Mouse (Mus musculus): ENCODE data around the gene Aurka. TPM values are rescaled to one million over a fixed set of nuclear protein-coding genes. Genes with fewer than 3 reads are reported as not detected.

Aurka gene
- total and polyA plus RNA-seq, 3 experiments: 0.42 to 0.53 (median 0.45) TPM

- intact Hi-C loops (cut with DNase I): no loop called here
- no peak for DNase-seq
Measured at GRCm38 (mm10) chr2:172412454-172412853, 42.1 kb upstream of the Aurka start.

GRCm38 (mm10) chr2:172411091-172411490 is 40.8 kb upstream of the Aurka start:
- H3K9ac ChIP-seq (ENCODE audit: low read depth, low read length): no peak overlapping the region
- no peak overlapping the region for H3K4me3 ChIP-seq
- TF ChIP-seq EP300 (IDR thresholded peaks at IDR 0.05; ENCODE audit: insufficient read depth, low read depth, low read length) (no peak), POLR2A (IDR thresholded peaks at IDR 0.05; ENCODE audit: insufficient read depth, low read depth, low read length) (no peak), CTCF (IDR thresholded peaks at IDR 0.05) (no peak)
- H3K79me2 ChIP-seq (replicated peaks; ENCODE audit: control insufficient read depth, insufficient read depth, low read length): no peaks in the 10 kb centered on the region
- DNase-seq: no peak
- no peaks in the 10 kb centered on the region for H3K36me3 ChIP-seq (ENCODE audit: control insufficient read depth, insufficient read depth, low read length)
- H3K27me3 ChIP-seq (ENCODE audit: control insufficient read depth, insufficient read depth, low read length): no peaks in the 10 kb centered on the region
- intact Hi-C loops (cut with DNase I): no loop called here
- WGBS: 72% methylated on average over 11 of the region's 11 CpGs
- no peaks in the 10 kb centered on the region for H3K4me1 ChIP-seq (ENCODE audit: control insufficient read depth, insufficient read depth, low read length)
- no peak overlapping the region for H3K27ac ChIP-seq

More at GRCm38 (mm10) chr2:172412454-172412853, 42.1 kb upstream of the Aurka start:
- H3K27me3 ChIP-seq (ENCODE audit: control insufficient read depth, insufficient read depth, low read length): no peaks in the 10 kb centered on the region
- no peaks in the 10 kb centered on the region for H3K4me1 ChIP-seq (ENCODE audit: control insufficient read depth, insufficient read depth, low read length)
- H3K36me3 ChIP-seq (ENCODE audit: control insufficient read depth, insufficient read depth, low read length): no peaks in the 10 kb centered on the region
- no peaks in the 10 kb centered on the region for H3K79me2 ChIP-seq (replicated peaks; ENCODE audit: control insufficient read depth, insufficient read depth, low read length)
- no peak for TF ChIP-seq EP300 (IDR thresholded peaks at IDR 0.05; ENCODE audit: insufficient read depth, low read depth, low read length)
- no peak for TF ChIP-seq POLR2A (IDR thresholded peaks at IDR 0.05; ENCODE audit: insufficient read depth, low read depth, low read length)
- no peak for TF ChIP-seq CTCF (IDR thresholded peaks at IDR 0.05)
- 7% methylated on average over 9 of the region's 9 CpGs for WGBS
- H3K9ac ChIP-seq (ENCODE audit: low read depth, low read length): peak overlapping the region; percentile 24; the same call in 1 of the 2 replicates
- H3K4me3 ChIP-seq: no peak overlapping the region
- H3K27ac ChIP-seq: no peak overlapping the region

- TF ChIP-seq EP300 (IDR thresholded peaks at IDR 0.05; ENCODE audit: insufficient read depth, low read depth, low read length): no peak
- TF ChIP-seq CTCF (IDR thresholded peaks at IDR 0.05): no peak
- Histone ChIP-seq H3K27ac (no peak overlapping the region), H3K4me1 (ENCODE audit: control insufficient read depth, insufficient read depth, low read length) (no peaks in the 10 kb centered on the region), H3K27me3 (ENCODE audit: control insufficient read depth, insufficient read depth, low read length) (no peaks in the 10 kb centered on the region), H3K36me3 (ENCODE audit: control insufficient read depth, insufficient read depth, low read length) (no peaks in the 10 kb centered on the region), H3K9ac (ENCODE audit: low read depth, low read length) (no peak overlapping the region), H3K79me2 (replicated peaks; ENCODE audit: control insufficient read depth, insufficient read depth, low read length) (no peaks in the 10 kb centered on the region), H3K4me3 (no peak overlapping the region)
- no peak for DNase-seq
- intact Hi-C loops (cut with DNase I): no loop called here
- 65% methylated on average over 2 of the region's 2 CpGs for WGBS
Measured at GRCm38 (mm10) chr2:172410686-172411085, 40.4 kb upstream of the Aurka start.

- H3K27ac ChIP-seq: no peak overlapping the region
- no peak for TF ChIP-seq CTCF (IDR thresholded peaks at IDR 0.05)
- TF ChIP-seq EP300 (IDR thresholded peaks at IDR 0.05; ENCODE audit: insufficient read depth, low read depth, low read length): no peak
- no peak for TF ChIP-seq POLR2A (IDR thresholded peaks at IDR 0.05; ENCODE audit: insufficient read depth, low read depth, low read length)
- 72% methylated on average over 2 of the region's 2 CpGs for WGBS
- no peaks in the 10 kb centered on the region for H3K79me2 ChIP-seq (replicated peaks; ENCODE audit: control insufficient read depth, insufficient read depth, low read length)
- no peak overlapping the region for H3K9ac ChIP-seq (ENCODE audit: low read depth, low read length)
- no peaks in the 10 kb centered on the region for H3K4me1 ChIP-seq (ENCODE audit: control insufficient read depth, insufficient read depth, low read length)
- H3K36me3 ChIP-seq (ENCODE audit: control insufficient read depth, insufficient read depth, low read length): no peaks in the 10 kb centered on the region
- H3K27me3 ChIP-seq (ENCODE audit: control insufficient read depth, insufficient read depth, low read length): no peaks in the 10 kb centered on the region
- no peak overlapping the region for H3K4me3 ChIP-seq
- no peak for DNase-seq
- intact Hi-C loops (cut with DNase I): no loop called here
Measured at GRCm38 (mm10) chr2:172407499-172407898, 37.2 kb upstream of the Aurka start.

GRCm38 (mm10) chr2:172406173-172406572 is 35.8 kb upstream of the Aurka start:
- Histone ChIP-seq H3K4me3 (no peak overlapping the region), H3K27ac (no peak overlapping the region), H3K79me2 (replicated peaks; ENCODE audit: control insufficient read depth, insufficient read depth, low read length) (no peaks in the 10 kb centered on the region), H3K4me1 (ENCODE audit: control insufficient read depth, insufficient read depth, low read length) (peaks cover 1% of the 10 kb centered on the region), H3K27me3 (ENCODE audit: control insufficient read depth, insufficient read depth, low read length) (no peaks in the 10 kb centered on the region), H3K36me3 (ENCODE audit: control insufficient read depth, insufficient read depth, low read length) (no peaks in the 10 kb centered on the region), H3K9ac (ENCODE audit: low read depth, low read length) (no peak overlapping the region)
- WGBS: 34% methylated on average over 4 of the region's 4 CpGs
- TF ChIP-seq CTCF (IDR thresholded peaks at IDR 0.05): no peak
- TF ChIP-seq POLR2A (IDR thresholded peaks at IDR 0.05; ENCODE audit: insufficient read depth, low read depth, low read length): no peak
- TF ChIP-seq EP300 (IDR thresholded peaks at IDR 0.05; ENCODE audit: insufficient read depth, low read depth, low read length): no peak
- intact Hi-C loops (cut with DNase I): no loop called here
- peak in 1 of 2 experiments; percentile 17 for DNase-seq

- H3K4me3 ChIP-seq: no peak overlapping the region
- no peaks in the 10 kb centered on the region for H3K79me2 ChIP-seq (replicated peaks; ENCODE audit: control insufficient read depth, insufficient read depth, low read length)
- H3K4me1 ChIP-seq (ENCODE audit: control insufficient read depth, insufficient read depth, low read length): peaks cover 1% of the 10 kb centered on the region
- intact Hi-C loops (cut with DNase I): no loop called here
- no peak overlapping the region for H3K9ac ChIP-seq (ENCODE audit: low read depth, low read length)
- WGBS: 45% methylated on average over 3 of the region's 3 CpGs
- no peaks in the 10 kb centered on the region for H3K27me3 ChIP-seq (ENCODE audit: control insufficient read depth, insufficient read depth, low read length)
- DNase-seq: no peak
- H3K36me3 ChIP-seq (ENCODE audit: control insufficient read depth, insufficient read depth, low read length): no peaks in the 10 kb centered on the region
- no peak overlapping the region for H3K27ac ChIP-seq
- TF ChIP-seq CTCF (IDR thresholded peaks at IDR 0.05): no peak
- no peak for TF ChIP-seq EP300 (IDR thresholded peaks at IDR 0.05; ENCODE audit: insufficient read depth, low read depth, low read length)
- no peak for TF ChIP-seq POLR2A (IDR thresholded peaks at IDR 0.05; ENCODE audit: insufficient read depth, low read depth, low read length)
Measured at GRCm38 (mm10) chr2:172405011-172405410, 34.7 kb upstream of the Aurka start.

Data from heart, adult 2 months (tissue).